Comparison of ENCODE assay signal across 17 mouse cellular contexts in genomic region chr2:16031559-16031958, GRCm38 (mm10).
"Had no signal": no experiment of that assay in that cellular context is flagged by ENCODE, and none has a peak within 500 bp of the region (broad histone marks: within the 10 kb centered on the region; RNA-seq: fewer than 3 reads in every experiment).

No protein-coding gene starts in this region.

- H3K9ac ChIP-seq: liver, postnatal 0 days; lung, embryonic 15.5 days; midbrain, embryonic 13.5 days; midbrain, embryonic 15.5 days; neural tube, embryonic 13.5 days; neural tube, embryonic 15.5 days; stomach, embryonic 15.5 days had no signal

- H3K27me3 ChIP-seq: lung, embryonic 15.5 days; megakaryocyte, embryonic 14.5 days; midbrain, embryonic 13.5 days; midbrain, embryonic 15.5 days; neural tube, embryonic 13.5 days; neural tube, embryonic 15.5 days; stomach, embryonic 15.5 days had no signal

- H3K4me3 ChIP-seq: lung, embryonic 15.5 days; megakaryocyte, embryonic 14.5 days; midbrain, embryonic 13.5 days; midbrain, embryonic 15.5 days; neural tube, embryonic 13.5 days; neural tube, embryonic 15.5 days; stomach, embryonic 15.5 days had no signal

- H3K9me3 ChIP-seq: lung, embryonic 15.5 days; megakaryocyte, embryonic 14.5 days; midbrain, embryonic 13.5 days; midbrain, embryonic 15.5 days; neural tube, embryonic 13.5 days; neural tube, embryonic 15.5 days; stomach, embryonic 15.5 days had no signal

- H3K27ac ChIP-seq: lung, embryonic 15.5 days; macrophage; midbrain, embryonic 13.5 days; midbrain, embryonic 15.5 days; neural tube, embryonic 13.5 days; neural tube, embryonic 15.5 days; stomach, embryonic 15.5 days; stomach, postnatal 0 days had no signal

- H3K36me3 ChIP-seq: lung, embryonic 15.5 days; midbrain, embryonic 13.5 days; midbrain, embryonic 15.5 days; neural tube, embryonic 13.5 days; neural tube, embryonic 15.5 days; stomach, embryonic 15.5 days had no signal

- DNase-seq: liver, postnatal 0 days; lung, adult 2 months; lung, postnatal 14 days; lung, postnatal 36 days; right cerebral cortex, postnatal 14 days; thymus, adult 18-20 months; thymus, postnatal 14 days; thymus, postnatal 36 days had no signal

- H3K4me1 ChIP-seq: lung, embryonic 15.5 days; megakaryocyte, embryonic 14.5 days; midbrain, embryonic 13.5 days; midbrain, embryonic 15.5 days; neural tube, embryonic 13.5 days; neural tube, embryonic 15.5 days; stomach, embryonic 15.5 days had no signal
